Mouse (Mus musculus) embryonic fibroblast, embryonic 13.5 days (primary cell): ENCODE measurements around the gene Cfap44. TPM values are rescaled to one million over a fixed set of nuclear protein-coding genes. Genes with fewer than 3 reads are reported as not detected.

ENCODE experiments used
- H3K27ac ChIP-seq: 2 replicates; pipeline ENCODE4 v1.5.1; 2012; ENCODE audit warnings: low read length, control low read depth, inconsistent platforms; ENCODE audit not compliant: insufficient read depth
- H3K4me1 ChIP-seq: 2 replicates; pipeline ENCODE4 v1.6.1; 2011; ENCODE audit warnings: low read length; ENCODE audit not compliant: control insufficient read depth, insufficient read depth
- H3K4me3 ChIP-seq: 2 replicates; pipeline ENCODE4 v1.5.1; 2011; ENCODE audit warnings: mild to moderate bottlenecking, control low read depth, low read length; ENCODE audit not compliant: insufficient read depth
- CTCF ChIP-seq: IDR thresholded peaks from 2 replicates; pipeline ENCODE4 v1.5.1; 2011; ENCODE audit warnings: mild to moderate bottlenecking, control low read depth, low read length, moderate library complexity, borderline replicate concordance; ENCODE audit not compliant: insufficient read depth
- POLR2A ChIP-seq: IDR thresholded peaks from 2 replicates; pipeline ENCODE4 v1.6.1; 2011; ENCODE audit warnings: low read depth, mild to moderate bottlenecking, control low read depth, low read length, moderate library complexity
- polyA plus RNA-seq: library from polyadenylated mRNA; stranded (reverse); fragments of >200 nt; gene quantifications from 2 replicates; pipeline ENCODE4 v1.2.4, GENCODE M21; 2011; ENCODE audit warnings: low read depth; ENCODE audit not compliant: missing spikeins, insufficient read length

Cfap44 gene
- polyA plus RNA-seq, 1 experiment = not detected

GRCm38 (mm10) chr16:44523595-44523994 is 129.0 kb downstream of the Cfap44 start:
- no peak for TF ChIP-seq POLR2A
- no peak for TF ChIP-seq CTCF
- no peaks in the 10 kb centered on the region; the same call in 1 of the 2 replicates for H3K4me1 ChIP-seq
- H3K4me3 ChIP-seq = no peak overlapping the region
- H3K27ac ChIP-seq = no peak overlapping the region

GRCm38 (mm10) chr16:44526044-44526443 is 131.4 kb downstream of the Cfap44 start:
- no peaks in the 10 kb centered on the region; the same call in 1 of the 2 replicates for H3K4me1 ChIP-seq
- H3K4me3 ChIP-seq = no peak overlapping the region
- no peak overlapping the region for H3K27ac ChIP-seq
- TF ChIP-seq CTCF (no peak), POLR2A (no peak)

- H3K4me3 ChIP-seq = no peak overlapping the region
- no peaks in the 10 kb centered on the region; the same call in 1 of the 2 replicates for H3K4me1 ChIP-seq
- no peak overlapping the region for H3K27ac ChIP-seq
These were observed 132.1 kb downstream of the Cfap44 start for GRCm38 (mm10) chr16:44526689-44527088.

GRCm38 (mm10) chr16:44527218-44527905 is 132.8 kb downstream of the Cfap44 start:
- no peak for TF ChIP-seq POLR2A
- no peak for TF ChIP-seq CTCF
- Histone ChIP-seq H3K4me1 (no peaks in the 10 kb centered on the region; the same call in 1 of the 2 replicates), H3K4me3 (no peak overlapping the region), H3K27ac (no peak overlapping the region)

More at GRCm38 (mm10) chr16:44526689-44527088, 132.1 kb downstream of the Cfap44 start:
- no peak for TF ChIP-seq POLR2A
- no peak for TF ChIP-seq CTCF

- TF ChIP-seq CTCF (no peak), POLR2A (no peak)
- H3K4me1 ChIP-seq = no peaks in the 10 kb centered on the region; the same call in 1 of the 2 replicates
These were observed 134.4 kb downstream of the Cfap44 start for GRCm38 (mm10) chr16:44528955-44529354.

GRCm38 (mm10) chr16:44529691-44530090 is 135.1 kb downstream of the Cfap44 start:
- peaks cover 4% of the 10 kb centered on the region; the same call in 1 of the 2 replicates for H3K4me1 ChIP-seq
- H3K4me3 ChIP-seq = no peak overlapping the region
- TF ChIP-seq CTCF = no peak
- TF ChIP-seq POLR2A = no peak
- no peak overlapping the region for H3K27ac ChIP-seq

More at GRCm38 (mm10) chr16:44528955-44529354, 134.4 kb downstream of the Cfap44 start:
- H3K4me3 ChIP-seq = no peak overlapping the region
- no peak overlapping the region for H3K27ac ChIP-seq

GRCm38 (mm10) chr16:44530191-44530590 is 135.6 kb downstream of the Cfap44 start:
- TF ChIP-seq POLR2A (no peak), CTCF (no peak)
- Histone ChIP-seq H3K4me1 (peaks cover 4% of the 10 kb centered on the region; the same call in 1 of the 2 replicates), H3K27ac (no peak overlapping the region), H3K4me3 (no peak overlapping the region)

- Histone ChIP-seq H3K4me3 (no peak overlapping the region), H3K4me1 (peaks cover 8% of the 10 kb centered on the region), H3K27ac (no peak overlapping the region)
- TF ChIP-seq POLR2A (no peak), CTCF (no peak)
These were observed 136.2 kb downstream of the Cfap44 start for GRCm38 (mm10) chr16:44530829-44531228.

- TF ChIP-seq CTCF (no peak), POLR2A (no peak)
- Histone ChIP-seq H3K4me1 (peaks cover 8% of the 10 kb centered on the region), H3K27ac (no peak overlapping the region), H3K4me3 (no peak overlapping the region)
These were observed 136.7 kb downstream of the Cfap44 start for GRCm38 (mm10) chr16:44531239-44531797.

Other genes with a start within 250 kb of the Cfap44 start
- 15.4 and 15.8 TPM in 2 replicates for gene Usf3, start 221.6 kb upstream of the Cfap44 start, polyA plus RNA-seq
- gene Sidt1, start 61.6 kb upstream of the Cfap44 start, polyA plus RNA-seq = not detected in 2 replicates
- gene Spice1, start 47.7 kb upstream of the Cfap44 start, polyA plus RNA-seq = 22.2 and 25.4 TPM in 2 replicates
- gene Boc, start 164.1 kb downstream of the Cfap44 start, polyA plus RNA-seq = 13.7 and 30.6 TPM in 2 replicates